Mouse (Mus musculus): ENCODE results near the gene Fads3. TPM values are rescaled to one million over a fixed set of nuclear protein-coding genes. Genes with fewer than 3 reads are reported as not detected.

Gene Fads3
- total RNA-seq, 2 experiments from 2014 or later, result 9.4 to 23.4 TPM

DNA sequence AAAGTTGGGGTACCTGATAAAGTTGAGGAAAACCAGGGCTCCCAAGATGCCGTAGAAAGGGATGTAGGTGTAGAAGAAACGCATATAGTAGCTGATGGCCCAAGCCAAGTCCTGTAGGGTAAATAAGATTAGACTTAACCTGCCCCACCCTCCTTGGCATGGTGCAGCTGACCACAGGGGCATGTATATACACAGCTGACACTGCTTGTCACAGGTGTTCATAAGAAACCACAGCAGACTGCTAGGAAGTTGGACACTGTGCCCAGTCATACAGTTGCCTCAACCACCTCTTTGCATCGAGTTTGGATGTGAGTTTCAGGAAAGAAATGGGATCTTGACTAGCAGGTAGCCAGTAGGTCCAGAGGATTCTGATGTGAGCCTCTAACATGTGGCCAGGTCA is 25.1 kb downstream of the Fads3 start:
- no peak for DNase-seq

DNA sequence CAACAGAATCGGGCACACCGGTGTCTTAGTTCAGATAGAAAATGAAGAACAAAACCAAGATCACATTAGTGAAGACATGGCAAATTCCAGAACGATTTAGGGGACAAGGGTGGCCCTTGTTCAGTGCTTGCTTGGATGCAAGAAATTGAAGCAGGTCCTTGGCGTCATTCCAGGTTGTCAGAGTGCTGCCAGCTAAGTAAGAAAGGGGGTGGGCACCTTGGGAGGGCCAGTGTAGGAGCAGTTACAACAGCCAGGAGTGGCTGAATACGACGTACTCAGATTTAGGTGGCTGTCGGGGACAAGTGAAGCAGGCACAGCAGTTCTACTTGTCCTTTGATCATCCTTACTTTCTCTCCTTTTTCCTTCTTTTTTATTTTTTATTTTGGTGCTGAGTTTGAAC is 26.3 kb downstream of the Fads3 start:
- DNase-seq, result no peak

DNA sequence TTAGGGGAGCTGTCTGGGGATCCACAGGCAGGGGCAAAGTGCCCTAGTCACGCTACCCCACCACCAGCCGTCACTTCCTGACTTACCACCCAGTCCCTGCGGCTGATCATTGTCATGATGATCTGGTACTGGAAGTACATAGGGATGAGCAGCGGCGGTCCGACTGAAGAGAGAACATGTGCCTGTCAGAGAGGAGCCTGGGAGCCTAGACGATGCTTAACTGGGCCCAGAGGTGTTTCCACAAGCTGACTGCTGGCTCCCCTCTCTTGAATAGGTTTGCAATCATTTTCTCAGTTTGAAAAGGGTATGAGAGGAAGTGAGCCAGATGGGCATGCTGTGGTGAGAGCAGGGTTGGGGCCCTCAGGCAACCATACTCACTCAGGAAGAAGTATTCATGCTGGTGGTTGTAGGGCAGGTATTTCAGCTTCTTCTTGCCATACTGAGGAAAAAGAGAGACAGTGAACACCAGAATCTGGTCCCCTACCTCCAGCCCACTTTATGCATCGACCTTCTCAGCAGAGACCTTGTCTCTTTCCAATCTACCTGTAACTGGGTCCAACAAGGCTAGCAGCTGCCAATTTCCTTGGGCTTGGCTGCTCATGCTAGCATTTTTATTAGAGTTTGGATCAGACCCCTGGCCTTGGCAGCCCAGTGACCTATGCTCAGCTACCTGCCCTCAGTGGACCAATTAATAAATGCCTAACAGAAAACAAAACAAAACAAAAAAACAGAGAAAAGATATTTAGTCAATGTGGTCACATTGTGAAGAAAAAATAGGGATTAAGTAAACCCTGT is 29.0 kb downstream of the Fads3 start:
- no peak for DNase-seq

DNA sequence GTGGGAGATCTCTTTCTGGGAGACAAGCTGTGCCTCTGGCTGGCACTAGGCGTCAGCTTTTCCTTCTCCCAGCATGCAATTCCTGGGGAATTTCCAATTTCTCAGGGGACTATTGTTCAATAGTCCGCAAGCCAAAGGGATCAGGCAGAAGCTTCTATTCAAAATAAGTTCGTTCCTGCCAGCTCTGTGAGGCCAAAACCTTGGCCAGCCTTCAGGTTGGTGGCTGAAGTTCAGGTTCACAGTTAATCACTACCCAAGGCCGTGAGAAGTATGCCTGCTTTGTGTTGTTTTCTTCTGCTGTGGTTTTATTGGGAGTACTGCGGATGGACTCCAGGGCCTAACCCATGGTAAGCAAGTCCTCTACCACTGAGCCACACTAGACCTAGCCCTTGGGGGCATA is 29.8 kb downstream of the Fads3 start:
- DNase-seq, result peak; percentile 53 to 67

DNA sequence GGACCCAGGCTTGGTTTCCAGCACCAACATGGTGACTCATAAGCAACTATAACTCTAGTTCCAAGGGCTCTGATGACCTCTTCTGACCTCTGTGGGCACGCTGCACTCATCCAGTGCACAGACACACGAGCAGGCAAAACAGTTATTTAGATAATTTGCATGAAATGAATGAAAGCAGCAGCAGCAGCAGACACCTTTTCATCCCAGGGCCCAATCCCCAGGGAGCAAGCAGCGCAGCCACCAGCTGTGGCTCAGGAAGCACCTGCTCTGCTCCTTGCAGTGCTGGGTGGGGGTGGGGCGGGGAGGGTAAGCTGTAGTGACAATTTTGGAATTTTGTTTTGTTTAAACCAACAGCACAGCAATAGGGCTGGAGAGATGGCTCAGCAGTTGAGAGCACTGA is 30.5 kb downstream of the Fads3 start:
- no peak for DNase-seq

DNA sequence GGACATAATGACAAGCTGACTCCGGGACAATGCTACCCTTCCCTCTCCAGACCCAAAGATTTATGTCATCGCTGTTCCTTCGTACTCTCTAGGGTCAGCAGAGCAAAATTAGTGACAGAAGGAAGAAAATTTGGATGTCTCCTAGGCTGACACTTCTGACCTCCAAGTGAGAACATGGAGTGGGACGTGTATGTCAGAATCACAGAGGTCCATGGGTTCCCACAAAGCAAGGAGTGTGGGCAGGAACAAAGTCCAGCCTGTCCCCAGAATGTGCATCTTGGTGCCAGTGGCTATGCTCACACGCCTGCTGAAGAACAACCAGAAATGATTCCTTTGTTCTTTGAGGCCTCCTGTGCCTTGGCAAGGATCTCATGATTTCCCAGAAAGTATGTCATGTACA is 31.8 kb downstream of the Fads3 start:
- DNase-seq, result no peak

DNA sequence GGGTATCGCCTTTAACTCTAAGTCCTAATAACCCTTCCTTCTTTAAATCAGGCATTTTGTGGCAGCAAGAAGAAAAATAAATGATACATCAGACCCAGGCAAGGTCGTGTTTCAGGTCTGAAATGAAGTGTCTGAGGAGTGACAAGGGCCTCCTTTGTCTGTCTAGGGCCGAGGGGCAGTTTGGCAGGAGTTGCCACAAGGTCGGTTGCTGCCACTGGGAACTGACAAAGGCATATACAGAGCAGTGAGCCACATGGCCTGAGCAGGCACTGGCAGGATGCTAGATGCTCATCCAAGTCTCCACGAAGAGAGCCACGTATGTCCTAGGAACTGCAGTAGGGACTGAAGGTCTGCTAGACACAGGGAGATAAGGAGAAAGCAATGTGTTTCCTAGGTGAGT is 37.0 kb downstream of the Fads3 start:
- no peak for DNase-seq

DNA sequence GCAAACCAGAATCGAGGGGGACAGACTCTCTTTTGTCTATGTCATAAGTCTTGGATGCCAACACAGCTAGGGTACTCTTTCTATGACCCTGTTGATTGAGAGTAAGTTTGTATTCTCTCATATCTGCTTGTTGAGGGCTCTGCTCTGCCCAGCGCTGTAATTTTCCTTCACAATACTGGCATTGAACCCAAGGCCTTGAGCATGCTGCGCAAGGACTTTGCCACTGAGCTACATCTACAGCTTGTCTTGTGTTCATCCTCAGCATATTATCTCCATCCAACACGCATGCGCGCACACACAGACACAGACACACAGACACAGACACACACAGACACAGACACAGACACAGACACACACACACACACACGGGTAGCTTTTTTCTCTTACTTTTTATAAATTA is 39.0 kb downstream of the Fads3 start:
- peak; percentile 68 to 79 for DNase-seq

DNA sequence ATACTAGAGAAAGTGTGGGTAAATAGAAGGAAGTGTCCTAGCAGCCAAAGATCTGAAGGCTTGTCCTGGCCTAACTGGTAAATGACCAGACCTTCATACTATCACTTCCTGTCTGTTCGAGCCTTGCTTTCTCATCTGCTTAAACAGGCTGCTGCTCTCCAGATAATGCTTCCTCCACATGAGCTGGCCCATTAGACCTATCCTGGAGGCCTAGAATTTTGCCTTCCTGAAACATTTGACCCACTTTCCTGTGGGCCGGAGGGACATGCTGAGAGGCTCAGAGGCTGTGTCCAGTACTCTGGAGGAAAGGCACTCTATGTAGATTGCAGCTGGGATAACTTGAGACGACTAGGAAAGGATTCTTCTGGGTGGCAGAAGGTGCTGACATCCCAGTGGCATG is 40.7 kb downstream of the Fads3 start:
- DNase-seq, result no peak

DNA sequence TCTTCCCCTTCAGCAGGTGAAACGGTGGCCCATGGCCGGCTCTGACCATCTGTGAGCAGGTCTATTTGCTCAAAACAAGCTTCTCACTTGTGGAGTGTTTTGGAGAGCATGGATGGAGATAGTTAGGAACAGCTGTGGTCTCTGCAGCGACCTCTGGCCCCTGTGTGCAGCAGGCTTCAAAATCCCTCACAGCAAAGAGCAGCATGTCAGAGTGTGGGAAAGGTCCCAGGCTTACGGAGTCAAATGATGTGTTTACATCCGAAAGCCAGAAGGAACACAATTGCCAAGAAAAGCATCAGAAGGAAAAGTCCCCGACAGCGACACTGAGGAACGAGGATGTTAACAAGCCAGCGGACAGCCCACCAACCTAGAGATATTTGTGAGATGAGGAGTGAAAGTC is 44.1 kb downstream of the Fads3 start:
- no peak for DNase-seq

DNA sequence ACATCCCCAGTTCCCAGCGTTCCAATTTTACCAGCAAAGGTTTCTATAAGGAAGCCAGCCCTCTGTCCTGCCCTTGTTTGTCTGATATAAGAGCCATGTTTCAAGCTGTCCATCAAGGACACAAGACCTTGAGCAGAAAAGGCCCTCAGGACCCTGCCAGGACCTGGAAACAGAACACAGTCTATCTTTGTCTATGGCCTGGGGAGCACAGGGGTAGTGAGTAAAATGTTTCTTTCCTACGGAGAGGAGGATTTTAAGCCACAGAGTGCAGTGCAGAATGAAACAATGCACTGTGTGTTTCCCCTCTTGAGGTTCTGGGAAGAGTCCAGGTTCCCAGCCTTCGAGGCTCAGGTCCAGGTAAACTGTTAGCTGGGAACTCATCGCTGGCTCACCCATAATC is 45.6 kb downstream of the Fads3 start:
- no peak for DNase-seq

DNA sequence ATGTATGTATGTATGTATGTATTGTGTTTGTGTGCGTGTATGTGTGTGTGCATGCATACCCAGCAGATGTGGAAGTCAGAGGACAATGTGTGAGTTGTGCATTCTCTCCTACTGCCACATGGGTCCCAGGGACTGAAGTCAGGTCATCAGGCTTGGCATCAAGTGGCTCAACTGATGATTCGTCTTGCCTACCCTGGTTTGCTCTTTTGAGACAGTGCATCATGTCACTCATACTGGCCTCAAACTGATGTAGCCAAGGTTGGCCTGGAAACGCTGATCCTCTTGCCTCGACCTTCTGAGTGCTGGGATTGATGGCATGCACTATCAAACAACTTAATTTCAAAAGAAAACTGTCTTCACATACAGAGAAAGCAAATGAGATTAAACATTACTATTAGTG is 52.5 kb downstream of the Fads3 start:
- no peak for DNase-seq

DNA sequence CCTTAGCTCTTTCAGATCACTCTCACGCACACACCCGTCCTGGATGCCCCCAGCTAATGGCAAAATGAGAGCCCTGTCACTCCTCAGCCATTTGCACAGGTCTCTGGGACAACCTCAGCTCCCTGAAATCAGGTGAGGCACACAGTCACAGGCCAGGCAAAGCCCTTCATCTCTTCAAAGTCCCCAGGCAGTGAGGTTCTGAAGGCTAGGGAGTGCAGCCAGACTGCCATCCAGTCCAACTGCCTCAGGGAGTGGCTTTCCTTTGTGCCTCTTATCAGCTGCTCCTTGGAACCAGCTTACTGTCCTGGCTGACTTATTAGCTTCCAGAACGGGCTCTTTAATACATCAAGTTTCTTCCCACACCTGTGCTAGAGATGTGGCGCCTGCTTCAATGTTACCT is 53.3 kb downstream of the Fads3 start:
- DNase-seq, result no peak

DNA sequence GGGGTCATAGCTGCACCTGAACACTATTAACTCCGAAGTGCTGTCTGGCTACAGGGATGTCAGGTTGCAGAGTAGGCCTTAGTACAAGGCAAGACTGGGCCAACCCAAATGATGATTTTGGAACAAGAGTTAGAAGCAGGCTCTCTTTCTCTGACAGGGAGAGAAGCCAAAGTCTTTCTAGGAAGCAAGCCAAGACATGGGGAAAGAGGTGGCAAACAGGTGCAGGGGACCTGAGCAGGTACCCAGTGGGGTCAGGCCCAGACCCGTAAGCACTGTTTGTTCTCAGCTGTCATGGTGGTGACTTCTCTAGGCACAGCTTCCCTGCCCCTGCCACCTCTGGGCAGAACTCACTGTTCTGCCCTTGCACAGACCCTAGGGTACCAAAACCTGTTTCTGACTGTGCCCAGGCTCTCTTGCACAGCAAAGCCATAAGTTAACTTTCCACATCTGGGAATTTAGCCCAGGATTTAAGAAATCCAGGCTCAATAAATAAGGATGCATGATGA is 55.1 kb downstream of the Fads3 start:
- DNase-seq, result no peak

DNA sequence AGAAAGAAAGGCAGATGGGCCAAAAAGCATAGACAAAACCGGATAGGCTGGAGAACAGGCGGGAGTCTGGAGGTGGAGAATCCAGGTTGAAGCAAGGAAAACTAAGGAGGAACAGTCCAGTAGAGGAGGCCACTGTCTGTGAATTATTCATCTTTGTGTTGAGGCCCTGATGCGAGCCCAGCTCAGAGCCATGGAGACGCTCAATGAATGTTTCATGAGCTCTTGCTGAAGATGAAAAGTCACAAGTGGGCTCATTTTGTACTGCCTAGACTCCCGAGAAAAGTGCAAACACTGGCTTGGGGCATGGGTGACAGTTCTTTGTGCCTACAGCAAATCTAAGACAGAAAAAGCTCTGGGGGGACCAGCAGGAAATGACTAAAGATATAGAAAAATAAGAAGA is 56.5 kb downstream of the Fads3 start:
- DNase-seq, result no peak

DNA sequence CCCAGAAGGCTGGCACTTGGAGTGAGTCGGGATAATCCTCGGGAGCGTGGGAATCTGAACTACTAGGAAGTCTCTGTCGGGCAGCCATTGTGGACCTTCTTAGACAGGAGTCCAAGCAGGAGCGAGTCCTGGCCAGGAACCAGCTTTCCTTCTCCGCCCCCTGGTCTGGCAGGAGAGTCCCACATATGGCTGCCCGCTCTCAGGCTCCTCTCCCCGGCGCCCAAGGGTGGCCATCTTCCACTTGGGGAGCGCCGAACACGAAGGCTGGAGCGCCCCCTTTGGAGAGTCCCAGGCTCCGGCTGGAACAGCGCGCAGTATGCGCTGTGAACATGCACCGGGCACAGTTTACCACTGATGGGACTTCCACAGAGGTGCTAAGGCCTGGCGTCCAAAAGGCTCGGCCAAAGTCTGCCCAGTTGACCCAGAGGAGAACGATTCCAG is 59.3 kb downstream of the Fads3 start:
- DNase-seq, result peak; percentile 86 to 90

DNA sequence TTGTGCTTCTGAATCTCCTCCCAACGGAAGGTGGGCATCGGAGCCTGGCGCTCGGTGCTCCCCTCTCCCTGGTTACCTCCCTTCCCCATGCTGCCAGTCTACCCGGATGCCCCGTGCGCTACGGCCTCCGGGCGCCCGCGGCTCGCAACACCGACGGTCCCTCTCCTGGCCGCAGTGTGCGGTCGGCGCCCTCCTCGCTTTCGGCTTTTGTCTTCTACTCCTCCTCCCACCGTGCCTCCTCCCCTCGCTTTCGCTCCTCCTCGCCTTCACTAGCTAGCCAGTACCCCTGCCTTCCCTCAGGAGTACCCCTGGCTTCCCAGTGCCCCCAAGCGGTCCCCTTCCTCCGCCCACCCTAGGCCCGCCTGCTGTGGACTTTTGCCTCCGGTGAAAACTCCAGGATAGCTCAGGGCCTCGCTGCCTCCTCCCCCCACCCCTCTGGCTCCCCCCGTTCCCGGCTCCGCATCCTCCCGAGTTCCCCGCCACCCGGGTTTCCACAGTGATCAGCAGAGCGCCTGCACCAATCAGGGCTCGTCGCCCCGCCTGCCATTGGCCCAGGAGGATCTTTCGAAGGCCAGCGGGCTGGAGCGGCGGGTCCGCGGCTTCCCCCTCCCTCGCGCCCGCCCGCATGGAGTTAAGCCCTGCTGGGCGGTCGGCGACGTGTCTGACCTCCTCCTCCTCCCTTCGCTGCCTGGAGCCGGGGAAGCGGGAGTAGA is 60.1 kb downstream of the Fads3 start, which contains the start of gene Fads2:
Gene Fads2, minus strand, starts transcription at position 406 of the 713 bp plus-strand sequence.
- DNase-seq, result peak; percentile 96 to 98

DNA sequence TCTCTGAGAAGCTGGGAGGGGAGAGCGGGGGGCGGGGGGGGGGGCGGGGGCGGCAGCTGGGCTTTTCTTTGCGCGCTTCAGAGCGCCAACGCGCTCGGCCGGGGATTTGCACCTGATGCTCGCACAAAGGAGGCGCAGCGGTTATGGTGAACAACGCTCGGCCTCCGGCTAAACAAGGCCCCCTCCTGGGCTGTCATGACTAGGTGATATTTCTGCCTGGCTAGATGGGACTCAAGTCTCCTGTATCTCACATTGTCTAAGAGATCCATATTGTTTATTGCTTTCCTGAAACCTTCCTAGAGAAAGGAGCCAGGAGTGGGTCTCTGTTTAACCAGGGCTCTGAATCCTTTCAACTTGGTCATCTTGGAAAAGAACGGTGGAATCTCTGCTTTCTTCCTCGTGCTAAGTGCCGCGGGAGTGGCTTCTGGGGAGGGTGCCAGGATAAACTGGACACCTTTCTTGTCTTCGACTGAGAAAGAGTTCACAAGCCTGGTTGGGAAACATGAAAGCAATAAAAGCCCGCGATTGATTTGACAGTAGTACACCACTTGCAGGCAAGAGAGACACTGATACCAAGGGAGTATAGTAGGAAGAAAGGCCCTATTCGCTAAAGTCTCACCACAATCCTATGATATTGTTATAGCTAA is 60.8 kb downstream of the Fads3 start:
- DNase-seq, result no peak

DNA sequence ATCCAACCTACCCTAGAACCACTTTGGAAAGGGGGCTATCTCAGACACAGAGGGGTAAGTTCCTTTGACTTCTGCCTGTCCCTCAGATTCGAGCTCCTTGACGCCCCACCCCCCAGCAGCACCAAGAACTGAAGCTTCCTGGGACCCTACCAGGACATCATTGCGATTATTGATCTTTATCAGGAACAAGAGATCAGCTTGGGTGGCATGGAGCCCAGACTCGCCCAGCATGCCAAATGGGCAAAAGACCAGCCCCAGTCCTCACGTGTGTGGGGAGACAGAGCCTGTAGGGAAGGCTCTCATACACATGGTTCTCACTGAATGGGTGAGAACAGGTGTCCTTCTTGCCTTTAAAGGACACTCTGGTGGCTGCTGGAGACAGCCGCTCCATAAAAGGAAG is 62.9 kb downstream of the Fads3 start:
- DNase-seq, result no peak

DNA sequence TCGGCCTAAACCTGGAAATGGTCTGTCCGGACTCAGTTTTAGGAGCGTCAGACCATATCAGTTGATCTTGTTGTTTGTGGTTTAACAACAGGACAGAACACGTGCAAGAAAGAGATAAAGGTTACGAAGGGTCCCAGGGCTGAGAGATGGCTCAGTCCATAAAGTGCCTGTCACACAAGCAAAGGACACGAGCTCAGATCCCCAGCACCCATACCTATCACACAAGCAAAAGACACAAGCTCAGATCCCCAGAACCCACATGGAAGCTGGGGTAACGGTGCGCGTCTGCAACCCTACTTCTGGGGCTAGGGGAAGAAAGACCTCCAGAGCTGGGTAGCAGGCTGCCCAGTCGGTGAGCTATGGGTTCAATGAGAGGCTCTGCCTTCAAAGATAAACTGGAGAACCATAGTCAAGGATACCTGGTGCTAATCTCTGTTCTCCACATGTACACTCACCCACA is 63.7 kb downstream of the Fads3 start:
- DNase-seq, result no peak

DNA sequence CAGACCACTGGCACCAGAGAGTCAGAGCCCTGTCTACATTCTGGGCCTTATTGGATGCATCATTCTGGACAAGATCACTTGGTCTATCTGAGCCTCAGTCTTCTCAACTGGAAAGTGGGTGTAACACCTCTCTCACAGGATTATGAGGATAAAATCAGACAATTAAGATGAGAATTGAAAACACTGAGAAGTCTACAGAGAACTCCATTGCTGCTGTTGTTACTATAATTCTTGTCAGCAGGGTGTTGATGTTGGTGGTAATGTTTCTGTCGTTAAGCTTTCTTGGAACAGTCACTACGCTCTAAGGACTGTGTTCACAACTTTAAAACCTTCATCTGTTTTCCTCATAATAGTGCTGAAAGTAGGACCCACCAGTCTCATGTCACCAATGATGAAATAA is 65.3 kb downstream of the Fads3 start:
- no peak for DNase-seq

DNA sequence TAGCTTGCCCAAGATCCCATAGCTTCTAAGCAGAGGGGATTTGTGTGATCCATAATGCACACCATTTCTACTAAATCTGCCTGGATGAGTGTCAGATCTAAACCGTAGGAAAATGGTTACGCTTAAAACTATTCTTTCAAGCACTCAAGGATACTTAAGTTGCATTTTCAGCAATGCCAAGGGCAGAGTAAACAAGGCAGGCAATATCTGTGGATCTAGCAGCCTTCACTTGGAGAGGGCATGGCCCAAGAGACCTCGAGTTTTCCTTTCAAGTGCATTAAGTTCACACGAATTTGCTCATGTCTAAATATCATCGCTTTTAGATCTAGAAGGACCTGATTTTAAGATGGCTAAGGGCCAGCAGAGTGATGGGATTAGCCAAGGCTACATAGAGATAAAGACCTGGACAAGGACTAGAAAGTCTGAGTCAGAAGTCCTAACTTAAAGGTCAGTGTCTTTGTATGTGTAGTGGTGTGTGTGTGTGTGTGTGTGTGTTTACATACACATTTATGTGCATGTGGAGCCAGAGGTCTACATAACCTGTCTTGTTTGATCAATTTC is 65.8 kb downstream of the Fads3 start:
- peak; percentile 55 to 60 for DNase-seq

DNA sequence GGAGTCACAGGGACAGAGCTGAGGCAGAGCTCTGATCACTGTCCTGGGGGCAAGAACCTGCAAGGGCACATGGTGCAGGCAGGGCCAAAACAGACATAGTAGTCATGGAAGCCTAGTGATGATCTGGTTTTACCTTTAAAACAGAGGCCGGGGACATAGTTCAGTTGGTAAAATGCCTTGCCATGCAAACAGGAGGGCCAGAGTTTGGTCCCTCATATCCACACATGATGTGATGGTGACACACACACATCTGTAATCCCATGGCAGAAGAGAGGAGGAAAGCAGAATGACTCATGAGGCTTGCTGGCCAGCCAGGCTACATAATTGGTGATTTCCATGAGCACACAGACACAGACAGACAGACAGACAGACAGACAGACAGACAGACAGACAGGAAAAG is 66.8 kb downstream of the Fads3 start:
- DNase-seq, result peak in 1 of 2 experiments; percentile 57

All from adrenal gland, postnatal 36 days (tissue).